Mouse (Mus musculus) hindbrain, embryonic 12.5 days (tissue): Measurements from ENCODE around the gene Crk. TPM values are rescaled to one million over a fixed set of nuclear protein-coding genes. Genes with fewer than 3 reads are reported as not detected.
"Not testable (repeated sequence)": the region's sequence is repeated elsewhere in the genome, so short reads cannot be mapped to it uniquely, and the experiment has no call there.

ENCODE experiments used
- ATAC-seq: fragments of 200-750 bp; cut with Nextera tagmentation; 2 replicates; pipeline ENCODE4 v1.8.0; 2017; ENCODE audit warnings: moderate TSS enrichment; ENCODE audit not compliant: low FRiP score
- H3K27ac ChIP-seq: fragments of 300-500 bp; sonication (generic); 2 replicates; pipeline ENCODE4 v1.5.1; 2016; ENCODE audit warnings: mild to moderate bottlenecking
- H3K27me3 ChIP-seq: fragments of 300-500 bp; sonication (generic); 2 replicates; pipeline ENCODE4 v1.6.1; 2016; ENCODE audit warnings: mild to moderate bottlenecking
- H3K36me3 ChIP-seq: fragments of 300-500 bp; sonication (generic); 2 replicates; pipeline ENCODE4 v1.6.1; 2016; ENCODE audit warnings: mild to moderate bottlenecking
- H3K4me1 ChIP-seq: fragments of 300-500 bp; sonication (generic); 2 replicates; pipeline ENCODE4 v1.6.1; 2016
- H3K4me2 ChIP-seq: fragments of 300-500 bp; sonication (generic); replicated peaks from 2 replicates; pipeline ENCODE4 v1.6.1; 2016; ENCODE audit warnings: mild to moderate bottlenecking
- H3K4me3 ChIP-seq: fragments of 300-500 bp; sonication (generic); 2 replicates; pipeline ENCODE4 v1.5.1; 2016; ENCODE audit warnings: mild to moderate bottlenecking
- H3K9ac ChIP-seq: fragments of 300-500 bp; sonication (generic); 2 replicates; pipeline ENCODE4 v1.6.1; 2016; ENCODE audit warnings: mild to moderate bottlenecking, moderate library complexity
- H3K9me3 ChIP-seq: fragments of 300-500 bp; sonication (generic); replicated peaks from 2 replicates; pipeline ENCODE4 v1.6.1; 2016; ENCODE audit warnings: mild to moderate bottlenecking
- WGBS: fragments of 180-500 bp; shearing (Covaris S2); methylation state at CpG from one replicate; pipeline ENCODE4 v1.1.7; 2016; 5-methylcytosine and 5-hydroxymethylcytosine counted together
- polyA plus RNA-seq: library from polyadenylated mRNA; unstranded; fragments of >200 nt; fragmentation: Nextera tagmentation; extraction: Ambion mirVana; gene quantifications from 2 replicates; pipeline ENCODE4 v1.2.1, GENCODE M21; 2016

The Crk gene
- polyA plus RNA-seq, 1 experiment from 2014 or later = 136 TPM

GRCm38 (mm10) chr11:75674875-75675274 is 4.2 kb upstream of the Crk start:
- WGBS = 84% methylated on average over 3 of the region's 3 CpGs
- Histone ChIP-seq H3K4me2 (no peak overlapping the region), H3K9ac (no peak overlapping the region)

GRCm38 (mm10) chr11:75677881-75678746 is 945 bp upstream of the Crk start:
- no peak for ATAC-seq
- Histone ChIP-seq H3K9ac (0 out of 2 replicates have a peak overlapping the region, but pooled peaks have one; percentile 15), H3K4me2 (peak overlapping the region; percentile 73), H3K4me3 (peak overlapping the region; percentile 99), H3K4me1 (peaks cover 15% of the 10 kb centered on the region), H3K27me3 (no peaks in the 10 kb centered on the region), H3K36me3 (no peaks in the 10 kb centered on the region), H3K27ac (no peak overlapping the region), H3K9me3 (no peaks in the 10 kb centered on the region)
- WGBS = 93% methylated on average over 3 of the region's 3 CpGs

More at GRCm38 (mm10) chr11:75674875-75675274, 4.2 kb upstream of the Crk start:
- Histone ChIP-seq H3K9me3 (no peaks in the 10 kb centered on the region), H3K27me3 (no peaks in the 10 kb centered on the region), H3K4me3 (no peak overlapping the region), H3K27ac (no peak overlapping the region), H3K36me3 (peaks cover 12% of the 10 kb centered on the region; the same call in 1 of the 2 replicates), H3K4me1 (peaks cover 10% of the 10 kb centered on the region; the same call in 1 of the 2 replicates)
- ATAC-seq = no peak

- Histone ChIP-seq H3K9ac (peak overlapping the region; percentile 96), H3K9me3 (no peaks in the 10 kb centered on the region), H3K27me3 (no peaks in the 10 kb centered on the region), H3K4me3 (peak overlapping the region; percentile 99), H3K36me3 (peaks cover 7% of the 10 kb centered on the region; the same call in 1 of the 2 replicates), H3K27ac (peak overlapping the region; percentile 94), H3K4me2 (peak overlapping the region; percentile 73), H3K4me1 (peaks cover 15% of the 10 kb centered on the region)
- ATAC-seq = peak; percentile 83
- WGBS = under 1% methylated on average over 43 of the region's 43 CpGs
Measured at GRCm38 (mm10) chr11:75679439-75680171, 546 bp downstream of the Crk start.

GRCm38 (mm10) chr11:75684462-75684861 is 5.4 kb downstream of the Crk start:
- peaks cover 10% of the 10 kb centered on the region; the same call in 1 of the 2 replicates for H3K36me3 ChIP-seq

GRCm38 (mm10) chr11:75684956-75685355 is 5.9 kb downstream of the Crk start:
- Histone ChIP-seq H3K9ac (no peak overlapping the region), H3K4me1 (peaks cover 13% of the 10 kb centered on the region), H3K9me3 (no peaks in the 10 kb centered on the region), H3K4me3 (no peak overlapping the region), H3K4me2 (no peak overlapping the region), H3K27me3 (no peaks in the 10 kb centered on the region), H3K36me3 (peaks cover 10% of the 10 kb centered on the region; the same call in 1 of the 2 replicates), H3K27ac (no peak overlapping the region)
- WGBS = 82% methylated on average over 2 of the region's 2 CpGs
- no peak for ATAC-seq

More at GRCm38 (mm10) chr11:75684462-75684861, 5.4 kb downstream of the Crk start:
- Histone ChIP-seq H3K4me3 (no peak overlapping the region), H3K9me3 (no peaks in the 10 kb centered on the region), H3K9ac (no peak overlapping the region), H3K27me3 (no peaks in the 10 kb centered on the region), H3K4me2 (no peak overlapping the region), H3K27ac (no peak overlapping the region), H3K4me1 (peaks cover 13% of the 10 kb centered on the region)
- WGBS = 94% methylated on average over 5 of the region's 5 CpGs
- no peak for ATAC-seq

GRCm38 (mm10) chr11:75687343-75687993 is 8.4 kb downstream of the Crk start:
- Histone ChIP-seq H3K9me3 (no peaks in the 10 kb centered on the region), H3K4me2 (no peak overlapping the region), H3K36me3 (peaks cover 24% of the 10 kb centered on the region), H3K9ac (no peak overlapping the region), H3K4me1 (0 out of 2 replicates have a peak, but pooled peaks cover 2% of the 10 kb centered on the region), H3K27me3 (no peaks in the 10 kb centered on the region), H3K4me3 (no peak overlapping the region), H3K27ac (no peak overlapping the region)
- no peak for ATAC-seq
- 81% methylated on average over 2 of the region's 2 CpGs for WGBS

- Histone ChIP-seq H3K4me3 (no peak overlapping the region), H3K36me3 (peaks cover 28% of the 10 kb centered on the region), H3K9ac (no peak overlapping the region), H3K4me1 (0 out of 2 replicates have a peak, but pooled peaks cover 2% of the 10 kb centered on the region), H3K9me3 (no peaks in the 10 kb centered on the region), H3K4me2 (no peak overlapping the region), H3K27me3 (no peaks in the 10 kb centered on the region), H3K27ac (no peak overlapping the region)
- no peak for ATAC-seq
- WGBS = 93% methylated on average over 2 of the region's 2 CpGs
Measured at GRCm38 (mm10) chr11:75688132-75688531, 9.1 kb downstream of the Crk start.

GRCm38 (mm10) chr11:75689977-75690376 is 10.9 kb downstream of the Crk start:
- Histone ChIP-seq H3K27ac (no peak overlapping the region), H3K4me2 (no peak overlapping the region), H3K36me3 (peaks cover 39% of the 10 kb centered on the region), H3K9me3 (no peaks in the 10 kb centered on the region), H3K9ac (no peak overlapping the region), H3K4me3 (no peak overlapping the region), H3K27me3 (no peaks in the 10 kb centered on the region), H3K4me1 (0 out of 2 replicates have a peak, but pooled peaks cover 2% of the 10 kb centered on the region)
- no peak for ATAC-seq
- 92% methylated on average over 1 of the region's 1 CpGs for WGBS

- no peaks in the 10 kb centered on the region for H3K27me3 ChIP-seq
- peaks cover 42% of the 10 kb centered on the region for H3K36me3 ChIP-seq
- no peaks in the 10 kb centered on the region for H3K9me3 ChIP-seq
- H3K4me2 ChIP-seq = no peak overlapping the region
- no peak overlapping the region for H3K27ac ChIP-seq
- 0 out of 2 replicates have a peak, but pooled peaks cover under 1% of the 10 kb centered on the region for H3K4me1 ChIP-seq
- no peak overlapping the region for H3K4me3 ChIP-seq
- no peak for ATAC-seq
- H3K9ac ChIP-seq = no peak overlapping the region
Measured at GRCm38 (mm10) chr11:75691047-75691446, 12.0 kb downstream of the Crk start.

GRCm38 (mm10) chr11:75693570-75693969 is 14.5 kb downstream of the Crk start:
- H3K9ac ChIP-seq = no peak overlapping the region
- no peaks in the 10 kb centered on the region for H3K4me1 ChIP-seq
- 94% methylated on average over 5 of the region's 5 CpGs for WGBS
- no peaks in the 10 kb centered on the region for H3K9me3 ChIP-seq
- H3K27me3 ChIP-seq = no peaks in the 10 kb centered on the region
- no peak overlapping the region for H3K4me3 ChIP-seq
- H3K27ac ChIP-seq = no peak overlapping the region
- H3K36me3 ChIP-seq = peaks cover 65% of the 10 kb centered on the region
- ATAC-seq = no peak
- H3K4me2 ChIP-seq = no peak overlapping the region

GRCm38 (mm10) chr11:75697464-75697863 is 18.4 kb downstream of the Crk start:
- WGBS = 90% methylated on average over 3 of the region's 3 CpGs
- H3K4me1 ChIP-seq, H3K27ac ChIP-seq, ATAC-seq, H3K4me2 ChIP-seq, H3K27me3 ChIP-seq, H3K9ac ChIP-seq, H3K9me3 ChIP-seq, H3K4me3 ChIP-seq: not testable (repeated sequence)
- H3K36me3 ChIP-seq = peaks cover 80% of the 10 kb centered on the region

GRCm38 (mm10) chr11:75700557-75700956 is 21.5 kb downstream of the Crk start:
- Histone ChIP-seq H3K27ac (no peak overlapping the region), H3K4me1 (no peaks in the 10 kb centered on the region), H3K9ac (no peak overlapping the region), H3K4me3 (no peak overlapping the region), H3K4me2 (no peak overlapping the region), H3K27me3 (no peaks in the 10 kb centered on the region), H3K36me3 (peaks cover 82% of the 10 kb centered on the region), H3K9me3 (no peaks in the 10 kb centered on the region)
- WGBS = 96% methylated on average over 5 of the region's 5 CpGs
- no peak for ATAC-seq
